Mouse (Mus musculus): Measurements from ENCODE around the gene Farsb. TPM values are rescaled to one million over a fixed set of nuclear protein-coding genes. Genes with fewer than 3 reads are reported as not detected.

Gene Farsb
- polyA plus RNA-seq, 1 experiment from 2014 or later = 122 TPM

DNA sequence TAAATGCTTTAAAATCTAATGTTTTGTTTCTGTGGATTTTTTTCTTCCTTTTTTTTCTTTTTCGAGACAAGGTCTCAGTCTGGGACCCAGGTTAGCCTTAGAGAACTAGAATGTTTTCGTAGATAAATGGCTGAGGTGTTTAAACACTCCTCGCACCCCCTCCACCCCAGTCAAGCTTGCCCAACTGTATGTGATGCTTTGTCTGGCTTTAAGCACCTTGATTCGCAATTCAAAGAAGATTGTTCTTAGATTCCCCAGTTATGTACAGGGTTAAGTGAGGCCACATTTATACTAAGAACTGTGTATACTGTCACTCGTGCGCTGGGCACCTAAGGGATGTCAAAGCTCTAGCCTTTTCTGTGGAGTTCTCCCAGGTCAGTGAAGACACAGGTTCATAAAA, 68.4 kb downstream of the Farsb start:
- no peak for DNase-seq (ENCODE audit: low spot score)

DNA sequence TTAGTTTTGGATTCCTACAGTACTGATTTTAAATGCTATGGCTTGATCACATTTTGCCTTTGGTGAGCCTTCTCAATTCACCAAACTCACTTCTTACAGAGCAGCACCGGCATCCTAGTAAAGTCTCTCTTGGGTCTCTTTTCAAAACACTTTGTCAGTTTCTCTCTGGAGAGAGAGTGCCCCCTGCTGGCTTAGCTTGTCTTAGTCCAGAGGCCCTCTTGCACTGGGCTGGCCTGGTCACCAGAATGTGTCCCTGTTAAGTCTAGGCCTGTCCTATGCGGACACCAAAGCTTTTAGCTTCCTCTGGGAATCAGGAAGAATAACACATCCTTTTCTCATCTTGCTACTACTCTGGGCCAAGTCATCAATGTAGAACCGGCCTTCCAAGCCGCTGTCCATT, 69.1 kb downstream of the Farsb start:
- peak; percentile 36 for DNase-seq (ENCODE audit: low spot score)

DNA sequence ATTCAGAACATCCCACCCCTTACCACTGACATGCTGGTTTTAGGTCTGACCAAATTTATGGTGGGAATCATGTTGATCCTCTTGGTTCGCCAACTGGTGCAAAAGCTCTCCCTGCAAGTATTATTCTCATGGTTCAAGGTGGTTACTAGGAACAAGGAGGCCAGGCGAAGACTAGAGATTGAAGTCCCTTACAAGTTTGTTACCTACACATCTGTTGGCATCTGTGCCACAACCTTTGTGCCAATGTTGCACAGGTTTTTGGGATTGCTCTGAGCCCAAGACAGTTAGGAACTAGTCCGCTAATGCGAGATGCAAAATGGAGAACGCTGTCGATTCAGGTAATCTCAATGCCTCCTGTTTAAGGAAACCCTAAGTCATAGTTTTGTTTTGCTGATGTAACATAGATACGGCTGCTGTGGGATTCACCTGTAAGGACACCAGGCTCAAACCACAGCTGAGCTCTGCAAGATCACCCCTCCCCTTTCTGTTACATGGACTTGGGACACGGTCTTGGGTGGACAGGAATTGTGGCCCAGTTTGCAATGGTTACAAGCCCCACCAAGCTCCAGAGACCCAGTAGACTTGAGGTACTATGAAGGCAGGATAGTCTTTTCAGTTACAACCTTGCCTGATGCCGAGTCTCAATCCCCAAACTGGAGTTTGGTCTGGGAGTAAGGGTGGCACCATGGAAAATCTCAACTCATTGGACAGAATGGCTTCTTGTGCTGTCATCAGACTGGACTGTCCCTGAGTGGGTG, 71.4 kb downstream of the Farsb start:
- no peak for DNase-seq (ENCODE audit: low spot score)

DNA sequence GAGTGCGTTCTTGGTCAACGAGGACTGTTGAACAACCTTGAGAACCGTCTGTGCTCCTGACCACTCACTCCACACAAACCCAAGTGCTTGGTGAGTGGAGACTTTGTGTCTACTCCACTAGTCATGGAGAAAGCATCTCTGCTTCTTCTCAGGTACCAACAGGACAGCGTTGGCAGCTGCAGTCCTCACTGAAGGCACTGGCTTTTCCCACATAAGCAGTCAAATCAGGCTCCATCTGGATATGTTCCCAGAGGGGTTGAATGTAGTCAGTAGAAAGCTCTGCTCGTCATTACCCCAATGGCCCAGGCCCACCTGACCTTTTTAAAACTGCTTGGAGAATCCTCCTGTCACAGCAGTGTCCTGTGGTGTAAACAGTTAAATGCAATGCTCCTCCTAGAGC, 74.3 kb downstream of the Farsb start:
- DNase-seq (ENCODE audit: low spot score) = no peak

GRCm38 (mm10) chr1:78412668-78413067, 76.0 kb downstream of the Farsb start:
- no peak for DNase-seq (ENCODE audit: low spot score)

DNA sequence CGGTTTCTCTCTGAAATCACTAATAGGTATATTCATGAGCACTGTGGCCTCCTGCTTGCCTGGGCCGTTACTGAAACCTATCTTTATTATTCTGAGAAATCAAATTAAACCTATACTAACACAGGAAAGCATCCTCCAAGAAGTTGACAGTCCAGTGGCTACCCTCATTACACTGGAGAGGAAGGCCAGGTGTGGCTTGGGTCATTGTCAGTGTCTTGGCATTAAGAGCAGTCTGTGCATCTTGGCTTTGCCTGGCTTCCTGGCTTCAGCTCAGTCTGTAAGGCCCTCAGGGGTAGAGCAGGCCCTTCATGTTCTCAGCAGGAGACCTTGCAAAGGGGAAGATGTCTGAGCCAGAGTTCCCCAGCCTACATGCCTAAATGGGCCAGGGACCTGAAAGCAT, 79.3 kb downstream of the Farsb start:
- no peak for DNase-seq (ENCODE audit: low spot score)

DNA sequence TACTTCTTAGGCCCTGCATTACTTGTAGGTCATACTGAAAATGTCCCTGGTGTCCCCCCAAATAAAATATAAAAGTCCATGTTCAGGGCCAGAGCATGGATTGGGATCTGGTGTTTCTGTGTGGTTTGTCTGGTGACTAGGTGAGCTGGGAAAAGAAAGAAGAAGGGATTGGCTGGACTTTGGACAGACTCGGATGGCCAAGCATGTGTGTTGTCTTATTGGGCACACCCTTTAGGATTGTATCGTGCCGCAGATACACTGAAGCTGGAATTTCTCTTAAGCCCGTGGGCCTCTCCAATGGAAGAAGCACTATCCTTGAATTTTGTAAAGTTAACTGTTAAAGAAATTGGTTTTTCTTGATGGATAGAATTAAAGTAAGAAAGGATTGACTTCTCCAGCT, 87.3 kb downstream of the Farsb start:
- DNase-seq (ENCODE audit: low spot score) = no peak

- DNase-seq (ENCODE audit: low spot score) = no peak
Measured at GRCm38 (mm10) chr1:78399755-78400154, 88.9 kb downstream of the Farsb start.

DNA sequence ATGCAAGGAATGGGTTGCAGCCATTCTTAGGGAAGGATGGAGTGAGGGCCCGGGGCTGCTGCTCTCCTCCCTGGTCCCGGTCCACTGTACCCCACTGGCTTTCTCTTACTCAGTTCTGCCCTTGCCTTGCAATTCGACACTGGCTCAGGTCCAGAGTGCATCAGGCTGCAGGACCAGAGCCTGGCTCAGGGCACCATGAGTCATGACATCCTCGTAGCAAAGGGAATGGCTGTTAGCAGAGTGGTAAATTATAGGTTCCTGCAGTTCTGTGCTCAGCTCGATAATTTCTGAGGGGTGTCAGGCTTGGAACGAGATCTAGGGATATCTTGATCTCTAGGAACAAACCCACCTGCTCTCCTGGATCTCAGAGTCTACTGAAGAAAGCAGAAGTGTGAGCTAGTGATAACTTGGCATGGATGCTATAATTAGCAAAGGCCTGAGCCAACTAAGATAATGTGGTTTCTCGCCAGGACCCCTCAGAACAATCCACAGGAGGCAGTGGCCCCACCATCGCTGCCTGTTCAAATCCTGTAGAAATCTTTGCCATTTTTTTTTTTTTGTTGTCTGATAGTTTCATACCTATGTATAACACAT, 92.3 kb downstream of the Farsb start:
- no peak for DNase-seq (ENCODE audit: low spot score)

DNA sequence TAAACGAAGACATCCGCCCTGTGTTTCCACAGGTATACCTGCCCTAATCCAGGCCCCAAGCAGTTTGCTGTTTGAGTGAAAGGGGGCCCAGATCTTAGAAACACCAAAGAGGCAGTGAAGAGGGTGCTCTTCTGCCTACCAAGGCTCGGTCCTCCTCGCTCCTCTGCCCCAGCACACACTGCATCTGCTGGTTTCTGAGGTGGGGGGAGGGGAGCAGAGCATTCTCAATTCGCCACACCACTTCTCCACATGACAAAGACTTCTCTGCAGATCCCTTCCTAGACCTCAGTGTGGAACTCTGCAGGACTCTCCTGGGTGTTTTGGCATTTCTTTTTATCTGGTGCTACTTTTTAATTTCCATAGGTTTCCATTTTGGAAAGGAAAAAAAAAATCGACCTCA, 93.0 kb downstream of the Farsb start:
- DNase-seq (ENCODE audit: low spot score) = no peak

DNA sequence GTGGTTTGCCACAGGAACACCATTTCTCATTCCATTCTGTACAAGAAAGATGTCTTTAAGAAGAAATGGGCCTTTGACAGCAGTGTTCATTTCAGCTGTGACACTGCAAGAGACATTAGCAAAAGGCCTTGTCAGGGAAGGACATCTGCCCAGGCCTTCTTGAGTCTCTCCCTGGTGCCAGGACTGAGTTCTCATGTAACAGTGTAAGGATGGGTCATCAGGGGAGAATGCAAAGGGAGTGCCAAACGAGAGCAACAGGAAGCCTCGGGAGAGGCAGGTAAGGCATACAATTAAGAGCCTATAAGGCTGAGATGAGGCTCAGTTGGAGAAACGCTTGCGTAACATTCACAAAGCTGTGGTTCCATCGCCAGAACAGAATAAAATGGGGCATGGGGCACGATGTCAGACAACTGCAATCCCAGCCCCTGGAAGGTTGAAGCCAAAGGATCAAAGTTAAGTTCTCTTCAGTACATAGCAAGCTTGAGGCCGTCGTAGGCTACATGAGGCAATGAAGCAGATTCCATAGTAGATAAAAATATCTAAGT, 93.4 kb downstream of the Farsb start:
- DNase-seq (ENCODE audit: low spot score) = no peak

GRCm38 (mm10) chr1:78388848-78389247, 99.8 kb downstream of the Farsb start:
- DNase-seq (ENCODE audit: low spot score) = no peak

- DNase-seq (ENCODE audit: low spot score) = no peak
Measured at GRCm38 (mm10) chr1:78387854-78388253, 100.8 kb downstream of the Farsb start.

- DNase-seq (ENCODE audit: low spot score) = no peak
Measured at GRCm38 (mm10) chr1:78380950-78381349, 107.7 kb downstream of the Farsb start.

DNA sequence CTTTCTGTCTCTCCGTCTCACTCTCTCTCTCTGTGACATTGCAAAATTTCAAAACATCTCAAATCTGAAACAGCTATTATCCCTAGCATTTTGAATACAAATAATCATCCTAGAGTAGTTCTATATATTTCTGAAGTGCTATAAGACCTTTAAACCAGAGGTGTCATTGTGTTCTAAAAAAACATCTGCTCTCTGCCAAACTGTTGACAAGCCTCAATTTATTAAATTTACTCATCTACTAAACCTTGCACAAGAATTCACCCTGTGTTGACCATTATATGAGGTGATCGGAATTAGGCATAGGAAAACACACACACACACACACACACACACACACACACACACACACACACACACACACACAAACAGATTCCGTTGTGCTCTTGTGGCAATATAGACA, 113.6 kb downstream of the Farsb start:
- DNase-seq (ENCODE audit: low spot score) = no peak

DNA sequence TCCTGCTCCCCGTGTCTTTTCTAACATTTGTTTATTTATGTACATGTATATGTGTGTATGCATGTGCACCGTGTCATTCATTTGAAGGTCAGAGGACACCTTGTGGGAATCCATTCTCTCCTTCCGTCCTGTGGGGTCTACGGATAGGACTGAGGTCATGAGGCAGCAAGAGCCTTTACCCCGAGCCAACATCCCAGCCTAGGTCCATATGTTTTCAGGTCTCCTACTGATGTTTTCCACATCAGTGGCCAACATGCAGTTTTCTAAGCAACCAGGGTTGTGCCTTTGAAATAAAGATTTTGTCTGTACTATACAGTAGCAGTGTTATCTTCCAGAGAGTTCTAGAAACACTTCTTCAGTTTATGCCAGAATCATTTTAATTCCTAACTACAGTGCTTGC, 114.9 kb downstream of the Farsb start:
- DNase-seq (ENCODE audit: low spot score) = no peak

DNA sequence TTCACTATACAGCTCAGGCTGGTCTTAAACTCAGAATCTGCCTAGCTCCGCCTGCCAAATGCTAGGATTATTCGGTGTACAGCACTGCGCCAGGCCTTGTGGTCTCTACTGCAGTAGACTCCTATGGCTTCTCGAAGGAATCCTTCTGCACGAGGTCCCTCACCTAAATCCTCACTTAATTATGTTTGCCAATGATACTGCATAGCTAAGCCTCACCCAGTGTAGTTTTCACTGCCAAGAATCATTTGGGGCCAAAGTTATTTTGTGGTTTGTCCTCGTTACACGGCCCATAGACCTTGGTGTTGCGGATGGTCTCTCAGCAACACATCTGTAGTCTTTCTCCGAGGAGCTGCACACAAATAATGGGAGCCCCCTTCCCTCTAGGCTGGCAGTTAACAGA, 116.4 kb downstream of the Farsb start:
- DNase-seq (ENCODE audit: low spot score) = no peak

GRCm38 (mm10) chr1:78371569-78372236, 117.0 kb downstream of the Farsb start:
- DNase-seq (ENCODE audit: low spot score) = no peak

GRCm38 (mm10) chr1:78370121-78370520, 118.6 kb downstream of the Farsb start:
- no peak for DNase-seq (ENCODE audit: low spot score)
